Mouse (Mus musculus) neural tube, embryonic 11.5 days (tissue): ENCODE results near the gene Kif22. TPM values are rescaled to one million over a fixed set of nuclear protein-coding genes. Genes with fewer than 3 reads are reported as not detected.
"Not testable (repeated sequence)": the region's sequence is repeated elsewhere in the genome, so short reads cannot be mapped to it uniquely, and the experiment has no call there.

Experiments
- ATAC-seq: fragments of 200-750 bp; cut with Nextera tagmentation; 2 replicates; pipeline ENCODE4 v1.8.0; 2017; ENCODE audit warnings: moderate number of reproducible peaks, mild to moderate bottlenecking, moderate TSS enrichment, moderate library complexity; ENCODE audit not compliant: insufficient read depth, low FRiP score, low TSS enrichment
- DNase-seq: peaks from one replicate; pipeline ENCODE4 v3.0.0-alpha.2; 2015; ENCODE audit warnings: low spot score
- H3K27ac ChIP-seq: fragments of 300-500 bp; sonication (generic); 2 replicates; pipeline ENCODE4 v1.5.1; 2014; ENCODE audit warnings: low read depth, mild to moderate bottlenecking, low read length
- H3K27me3 ChIP-seq: fragments of 300-500 bp; sonication (generic); 2 replicates; pipeline ENCODE4 v1.6.1; 2014; ENCODE audit warnings: mild to moderate bottlenecking, low read length, mixed read lengths; ENCODE audit not compliant: control insufficient read depth, insufficient read depth
- H3K36me3 ChIP-seq: fragments of 300-500 bp; sonication (generic); 2 replicates; pipeline ENCODE4 v1.6.1; 2014; ENCODE audit warnings: mild to moderate bottlenecking, low read length, moderate library complexity, mixed read lengths; ENCODE audit not compliant: control insufficient read depth, insufficient read depth
- H3K4me1 ChIP-seq: fragments of 300-500 bp; sonication (generic); 2 replicates; pipeline ENCODE4 v1.6.1; 2014; ENCODE audit warnings: low read length, mixed read lengths; ENCODE audit not compliant: control insufficient read depth, insufficient read depth
- H3K4me2 ChIP-seq: fragments of 300-500 bp; sonication (generic); 2 replicates; pipeline ENCODE4 v1.6.1; 2014; ENCODE audit warnings: low read depth, mild to moderate bottlenecking, moderate library complexity
- H3K4me3 ChIP-seq: fragments of 300-500 bp; sonication (generic); 2 replicates; pipeline ENCODE4 v1.5.1; 2014; ENCODE audit warnings: low read depth, low read length
- H3K9ac ChIP-seq: fragments of 300-500 bp; sonication (generic); 2 replicates; pipeline ENCODE4 v1.6.1; 2014; ENCODE audit warnings: mild to moderate bottlenecking, low read length
- H3K9me3 ChIP-seq: fragments of 300-500 bp; sonication (generic); 2 replicates; pipeline ENCODE4 v1.6.1; 2016; ENCODE audit warnings: low read length; ENCODE audit not compliant: control insufficient read depth
- WGBS: fragments of 180-500 bp; shearing (Covaris S2); extraction: QIAGEN DNeasy Blood & Tissue Kit; methylation state at CpG from one replicate; pipeline ENCODE4 v1.1.7; 2014; 5-methylcytosine and 5-hydroxymethylcytosine counted together
- polyA plus RNA-seq: library from polyadenylated mRNA; unstranded; fragments of >200 nt; fragmentation: Nextera tagmentation; extraction: Ambion mirVana; gene quantifications from 2 replicates; pipeline ENCODE4 v1.2.1, GENCODE M21; 2014

The Kif22 gene
- polyA plus RNA-seq = 156 and 168 TPM in 2 replicates

- DNase-seq (peak; percentile 90), ATAC-seq (peak; percentile 81)
- H3K36me3 ChIP-seq = no peaks in the 10 kb centered on the region
- H3K4me3 ChIP-seq = peak within 1 kb of the TSS; percentile 94
- under 1% methylated on average over 53 of the region's 53 CpGs for WGBS
- H3K9me3 ChIP-seq = no peaks in the 10 kb centered on the region
- H3K27me3 ChIP-seq = no peaks in the 10 kb centered on the region
- peak within 1 kb of the TSS; percentile 81 for H3K9ac ChIP-seq
- H3K27ac ChIP-seq = 0 out of 2 replicates have a peak within 1 kb of the TSS, but pooled peaks have one; percentile 17
- H3K4me1 ChIP-seq = peaks cover 4% of the 10 kb centered on the region; the same call in 1 of the 2 replicates
- H3K4me2 ChIP-seq = peak within 1 kb of the TSS; percentile 85
Measured at GRCm38 (mm10) chr7:127041851-127042672, at the start of gene Kif22. Gene Kif22 (minus strand): TSS chr7:127042471.

- no peak for ATAC-seq
- H3K9ac ChIP-seq = no peak within 1 kb of the TSS
- no peak within 1 kb of the TSS for H3K4me2 ChIP-seq
- H3K4me3 ChIP-seq = no peak within 1 kb of the TSS
- H3K9me3 ChIP-seq = no peaks in the 10 kb centered on the region
- no peaks in the 10 kb centered on the region for H3K27me3 ChIP-seq
- 75% methylated on average over 16 of the region's 16 CpGs for WGBS
- H3K27ac ChIP-seq = no peak within 1 kb of the TSS
- DNase-seq = no peak
- peaks cover 5% of the 10 kb centered on the region; the same call in 1 of the 2 replicates for H3K4me1 ChIP-seq
- H3K36me3 ChIP-seq = no peaks in the 10 kb centered on the region
Measured at GRCm38 (mm10) chr7:127091114-127091896, 49.0 kb upstream of the Kif22 start, which contains the start of gene AI467606. Gene AI467606 (plus strand): TSS chr7:127091359.

- no peak overlapping the region for H3K27ac ChIP-seq
- 91% methylated on average over 20 of the region's 20 CpGs for WGBS
- no peak overlapping the region for H3K4me2 ChIP-seq
Measured at GRCm38 (mm10) chr7:127090154-127091113, 48.2 kb upstream of the Kif22 start.

GRCm38 (mm10) chr7:127088901-127089845 is 46.9 kb upstream of the Kif22 start:
- no peak for DNase-seq
- WGBS = 26% methylated on average over 27 of the region's 27 CpGs
- Histone ChIP-seq H3K27ac (no peak overlapping the region), H3K4me3 (peak overlapping the region; percentile 18; the same call in 1 of the 2 replicates), H3K4me1 (peaks cover 5% of the 10 kb centered on the region; the same call in 1 of the 2 replicates), H3K9me3 (no peaks in the 10 kb centered on the region), H3K36me3 (no peaks in the 10 kb centered on the region), H3K27me3 (no peaks in the 10 kb centered on the region), H3K4me2 (peak overlapping the region; percentile 39), H3K9ac (no peak overlapping the region; the same call in 1 of the 2 replicates)
- no peak for ATAC-seq

More at GRCm38 (mm10) chr7:127090154-127091113, 48.2 kb upstream of the Kif22 start:
- no peak for ATAC-seq
- H3K4me1 ChIP-seq = peaks cover 5% of the 10 kb centered on the region; the same call in 1 of the 2 replicates
- H3K27me3 ChIP-seq = no peaks in the 10 kb centered on the region
- H3K9ac ChIP-seq = no peak overlapping the region
- H3K9me3 ChIP-seq = no peaks in the 10 kb centered on the region
- H3K4me3 ChIP-seq = no peak overlapping the region
- no peak for DNase-seq
- no peaks in the 10 kb centered on the region for H3K36me3 ChIP-seq

GRCm38 (mm10) chr7:127088083-127088482 is 45.8 kb upstream of the Kif22 start:
- Histone ChIP-seq H3K27me3 (no peaks in the 10 kb centered on the region), H3K4me3 (no peak overlapping the region), H3K4me2 (no peak overlapping the region), H3K9ac (no peak overlapping the region), H3K4me1 (peaks cover 5% of the 10 kb centered on the region; the same call in 1 of the 2 replicates), H3K9me3 (no peaks in the 10 kb centered on the region), H3K36me3 (no peaks in the 10 kb centered on the region), H3K27ac (no peak overlapping the region)
- ATAC-seq (no peak), DNase-seq (no peak)
- 93% methylated on average over 3 of the region's 3 CpGs for WGBS

- ATAC-seq, H3K27ac ChIP-seq, H3K4me3 ChIP-seq, H3K4me2 ChIP-seq, H3K9ac ChIP-seq, H3K27me3 ChIP-seq, H3K4me1 ChIP-seq, H3K9me3 ChIP-seq, H3K36me3 ChIP-seq, DNase-seq: not testable (repeated sequence)
- WGBS = 83% methylated on average over 6 of the region's 6 CpGs
Measured at GRCm38 (mm10) chr7:127087278-127088010, 45.2 kb upstream of the Kif22 start, which contains the start of gene Zg16. Gene Zg16 (minus strand): TSS chr7:127087328.

GRCm38 (mm10) chr7:127085751-127086150 is 43.5 kb upstream of the Kif22 start:
- ATAC-seq, H3K27ac ChIP-seq: not testable (repeated sequence)
- WGBS = 65% methylated on average over 6 of the region's 6 CpGs

More at GRCm38 (mm10) chr7:127085751-127086150, 43.5 kb upstream of the Kif22 start:
- not testable (repeated sequence) for H3K36me3 ChIP-seq, H3K4me3 ChIP-seq, H3K4me1 ChIP-seq, H3K9me3 ChIP-seq, H3K9ac ChIP-seq, H3K27me3 ChIP-seq, H3K4me2 ChIP-seq, DNase-seq
